Mouse (Mus musculus) c-Kit-negative CD71-positive TER-119-positive erythroid progenitor cells, embryonic 14.5 days (primary cell): Measurements from ENCODE around the gene Pakap.

Source experiments
- DNase-seq: peaks from one replicate; pipeline ENCODE4 v3.0.0-alpha.2; 2013; ENCODE audit warnings: low read depth, low spot score

Gene Pakap

GRCm38 (mm10) chr4:57574181-57574580 is 6.2 kb downstream of the Pakap start:
- no peak for DNase-seq

GRCm38 (mm10) chr4:57574646-57575045 is 6.7 kb downstream of the Pakap start:
- DNase-seq = no peak

- no peak for DNase-seq
These were observed 7.7 kb downstream of the Pakap start for GRCm38 (mm10) chr4:57575686-57576085.

- no peak for DNase-seq
These were observed 8.1 kb downstream of the Pakap start for GRCm38 (mm10) chr4:57576095-57576494.

GRCm38 (mm10) chr4:57579683-57580082 is 11.7 kb downstream of the Pakap start:
- no peak for DNase-seq

GRCm38 (mm10) chr4:57585281-57585800 is 17.4 kb downstream of the Pakap start:
- DNase-seq = no peak

GRCm38 (mm10) chr4:57586933-57587658 is 19.1 kb downstream of the Pakap start:
- no peak for DNase-seq

GRCm38 (mm10) chr4:57588356-57588755 is 20.4 kb downstream of the Pakap start:
- no peak for DNase-seq

GRCm38 (mm10) chr4:57592751-57593150 is 24.8 kb downstream of the Pakap start:
- DNase-seq = no peak

- no peak for DNase-seq
These were observed 32.0 kb downstream of the Pakap start for GRCm38 (mm10) chr4:57599946-57600345.

GRCm38 (mm10) chr4:57600685-57601457 is 32.9 kb downstream of the Pakap start:
- no peak for DNase-seq

- DNase-seq = no peak
These were observed 33.5 kb downstream of the Pakap start for GRCm38 (mm10) chr4:57601458-57601835.

GRCm38 (mm10) chr4:57601903-57602617 is 34.1 kb downstream of the Pakap start:
- DNase-seq = no peak

GRCm38 (mm10) chr4:57606258-57606657 is 38.3 kb downstream of the Pakap start:
- DNase-seq = no peak

GRCm38 (mm10) chr4:57607247-57607942 is 39.4 kb downstream of the Pakap start:
- no peak for DNase-seq

GRCm38 (mm10) chr4:57611303-57612077 is 43.5 kb downstream of the Pakap start:
- DNase-seq = no peak

GRCm38 (mm10) chr4:57612716-57613115 is 44.7 kb downstream of the Pakap start:
- DNase-seq = no peak

GRCm38 (mm10) chr4:57614686-57615085 is 46.7 kb downstream of the Pakap start:
- DNase-seq = no peak

GRCm38 (mm10) chr4:57618743-57619142 is 50.8 kb downstream of the Pakap start:
- DNase-seq = no peak

- no peak for DNase-seq
These were observed 54.8 kb downstream of the Pakap start for GRCm38 (mm10) chr4:57622816-57623215.

- DNase-seq = no peak
These were observed 56.8 kb downstream of the Pakap start for GRCm38 (mm10) chr4:57624819-57625218.
